Mouse (Mus musculus): ENCODE measurements at regions not wholly inside any gene's neighbourhood (a gene's known extent, or its start where the extent isn't known, plus 50 kb on each side); places are given as distances from the start of the nearest gene placed in this dataset.

- 78% methylated on average over 1 of the region's 1 CpGs for WGBS
- Histone ChIP-seq H3K27ac (replicated peaks) (no peak overlapping the region), H3K36me3 (replicated peaks) (no peaks in the 10 kb centered on the region), H3K4me1 (no peaks in the 10 kb centered on the region), H3K27me3 (replicated peaks; ENCODE audit: low read depth, poor library complexity, severe bottlenecking) (no peaks in the 10 kb centered on the region), H3K9me3 (no peaks in the 10 kb centered on the region), H3K4me3 (no peak overlapping the region)
- DNase-seq (ENCODE audit: low spot score) = no peak
Observed at GRCm38 (mm10) chr2:53796605-53797004, 288.7 kb downstream of the Rprm start.

GRCm38 (mm10) chr2:53803666-53804065 is 281.7 kb downstream of the Rprm start:
- Histone ChIP-seq H3K36me3 (replicated peaks) (no peaks in the 10 kb centered on the region), H3K4me1 (no peaks in the 10 kb centered on the region), H3K4me3 (no peak overlapping the region), H3K27ac (replicated peaks) (no peak overlapping the region), H3K27me3 (replicated peaks; ENCODE audit: low read depth, poor library complexity, severe bottlenecking) (no peaks in the 10 kb centered on the region), H3K9me3 (no peaks in the 10 kb centered on the region)
- DNase-seq (ENCODE audit: low spot score) = no peak

DNA sequence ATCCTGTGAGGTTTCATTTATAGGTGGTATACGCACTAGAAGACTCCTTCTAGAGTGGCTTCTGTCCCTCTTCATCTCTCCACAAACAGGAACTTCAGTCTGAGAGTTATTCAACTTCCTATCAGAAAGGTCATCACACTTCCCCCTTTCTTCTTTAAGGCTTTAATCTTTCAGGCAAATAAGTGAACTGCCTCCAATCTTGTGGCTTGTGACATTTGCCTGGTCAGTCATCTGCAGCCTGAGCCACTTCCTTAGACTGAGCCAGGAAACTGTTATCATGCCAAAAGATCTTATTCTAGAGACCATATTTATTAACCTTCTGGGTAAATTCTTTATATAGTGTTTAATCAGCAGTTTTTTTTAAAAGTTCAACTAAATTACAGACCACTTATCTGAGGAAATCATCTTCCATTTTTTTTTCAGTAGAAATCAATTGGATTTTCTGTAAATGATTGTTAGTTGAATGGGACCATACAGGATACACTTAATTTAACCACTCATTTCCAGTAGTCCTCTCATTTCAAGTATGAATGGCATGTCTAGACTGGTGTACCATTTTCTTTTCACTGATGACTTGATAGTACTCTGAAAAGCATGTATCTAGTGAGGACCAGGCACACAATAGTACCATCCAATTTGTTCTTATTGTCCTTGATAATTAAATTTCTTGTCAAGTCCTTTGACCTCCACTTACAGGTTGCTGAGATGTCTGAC is 234.4 kb downstream of the Rprm start:
- H3K4me3 ChIP-seq = no peak overlapping the region
- DNase-seq (ENCODE audit: low spot score) = no peak
- H3K4me1 ChIP-seq = no peaks in the 10 kb centered on the region
- H3K27ac ChIP-seq (replicated peaks) = no peak overlapping the region
- no peaks in the 10 kb centered on the region for H3K27me3 ChIP-seq (replicated peaks; ENCODE audit: low read depth, poor library complexity, severe bottlenecking)
- WGBS = 73% methylated on average over 1 of the region's 1 CpGs
- H3K36me3 ChIP-seq (replicated peaks) = no peaks in the 10 kb centered on the region
- no peaks in the 10 kb centered on the region for H3K9me3 ChIP-seq
